Mouse (Mus musculus) heart, adult 8-10 months (tissue): Measurements from ENCODE around the gene Mettl22. TPM values are rescaled to one million over a fixed set of nuclear protein-coding genes. Genes with fewer than 3 reads are reported as not detected.

Source experiments
- total RNA-seq, 4 experiments: library from RNA; stranded (reverse); gene quantifications; 2 replicates each; pipeline ENCODE4 v1.2.4; 2022

Gene Mettl22
- total RNA-seq, 4 experiments from 2014 or later: 30.7 to 41.3 (median 34.9) TPM

Other genes starting within 250 kb of the Mettl22 start
- gene Tmem114, start 45.7 kb upstream of the Mettl22 start, total RNA-seq: not detected
- gene Abat, start 42.6 kb downstream of the Mettl22 start, total RNA-seq: 10 to 100 TPM in 3 of 4 experiments, 1 to 10 TPM in 1; 9.1 to 18.3 (median 14.6) TPM
- gene Pmm2, start 166.9 kb downstream of the Mettl22 start, total RNA-seq: 10 to 100 TPM; 24.6 to 46.4 (median 32.1) TPM
- 10 to 100 TPM; 18.9 to 23.3 (median 20.1) TPM for gene Tmem186, start 166.9 kb downstream of the Mettl22 start, total RNA-seq
- 10 to 100 TPM; 10.1 to 17.9 (median 13.4) TPM for gene Carhsp1, start 201.4 kb downstream of the Mettl22 start, total RNA-seq
- gene Gm5767, start 210.0 kb downstream of the Mettl22 start, total RNA-seq: not detected